Mouse (Mus musculus) embryonic facial prominence, embryonic 11.5 days (tissue): ENCODE measurements around the gene Szrd1. TPM values are rescaled to one million over a fixed set of nuclear protein-coding genes. Genes with fewer than 3 reads are reported as not detected.

Source experiments
- ATAC-seq: fragments of 200-750 bp; cut with Nextera tagmentation; replicated peaks from 2 replicates; pipeline ENCODE4 v1.8.0; 2017; ENCODE audit warnings: low read depth; ENCODE audit not compliant: insufficient number of reproducible peaks, low FRiP score, low TSS enrichment
- DNase-seq: peaks from one replicate; pipeline ENCODE4 v3.0.0-alpha.2; 2015; ENCODE audit warnings: low spot score
- H3K27ac ChIP-seq: fragments of 300-500 bp; sonication (generic); replicated peaks from 2 replicates; pipeline ENCODE4 v1.5.1; 2014; ENCODE audit warnings: mild to moderate bottlenecking, low read depth, low read length, control low read depth
- H3K27me3 ChIP-seq: fragments of 300-500 bp; sonication (generic); 2 replicates; pipeline ENCODE4 v1.6.1; 2014; ENCODE audit warnings: mild to moderate bottlenecking, low read length, moderate library complexity, mixed read lengths; ENCODE audit not compliant: control insufficient read depth, insufficient read depth
- H3K36me3 ChIP-seq: fragments of 300-500 bp; sonication (generic); replicated peaks from 2 replicates; pipeline ENCODE4 v1.6.1; 2014; ENCODE audit warnings: low read depth, mild to moderate bottlenecking, low read length, moderate library complexity, mixed read lengths; ENCODE audit not compliant: control insufficient read depth, insufficient read depth
- H3K4me1 ChIP-seq: fragments of 300-500 bp; sonication (generic); 2 replicates; pipeline ENCODE4 v1.6.1; 2014; ENCODE audit warnings: low read length, mixed read lengths; ENCODE audit not compliant: control insufficient read depth, insufficient read depth
- H3K4me2 ChIP-seq: fragments of 300-500 bp; sonication (generic); 2 replicates; pipeline ENCODE4 v1.6.1; 2014; ENCODE audit warnings: low read depth, mild to moderate bottlenecking, control low read depth, low read length, moderate library complexity
- H3K4me3 ChIP-seq: fragments of 300-500 bp; sonication (generic); 2 replicates; pipeline ENCODE4 v1.5.1; 2014; ENCODE audit warnings: low read depth, low read length, control low read depth
- H3K9ac ChIP-seq: fragments of 300-500 bp; sonication (generic); replicated peaks from 2 replicates; pipeline ENCODE4 v1.6.1; 2014; ENCODE audit warnings: mild to moderate bottlenecking, control low read depth, low read length
- H3K9me3 ChIP-seq: fragments of 300-500 bp; sonication (generic); replicated peaks from 2 replicates; pipeline ENCODE4 v1.6.1; 2016; ENCODE audit warnings: mild to moderate bottlenecking, low read length, inconsistent platforms, mixed read lengths; ENCODE audit not compliant: control insufficient read depth
- WGBS: fragments of 180-500 bp; shearing (Covaris S2); extraction: QIAGEN DNeasy Blood & Tissue Kit; methylation state at CpG from one replicate; pipeline ENCODE4 v1.1.7; 2014; 5-methylcytosine and 5-hydroxymethylcytosine counted together
- polyA plus RNA-seq: library from polyadenylated mRNA; unstranded; fragments of >200 nt; fragmentation: Nextera tagmentation; extraction: Ambion mirVana; gene quantifications from 2 replicates; pipeline ENCODE4 v1.2.1, GENCODE M21; 2014

The Szrd1 gene
- polyA plus RNA-seq, 1 experiment from 2014 or later: 36.6 TPM

DNA sequence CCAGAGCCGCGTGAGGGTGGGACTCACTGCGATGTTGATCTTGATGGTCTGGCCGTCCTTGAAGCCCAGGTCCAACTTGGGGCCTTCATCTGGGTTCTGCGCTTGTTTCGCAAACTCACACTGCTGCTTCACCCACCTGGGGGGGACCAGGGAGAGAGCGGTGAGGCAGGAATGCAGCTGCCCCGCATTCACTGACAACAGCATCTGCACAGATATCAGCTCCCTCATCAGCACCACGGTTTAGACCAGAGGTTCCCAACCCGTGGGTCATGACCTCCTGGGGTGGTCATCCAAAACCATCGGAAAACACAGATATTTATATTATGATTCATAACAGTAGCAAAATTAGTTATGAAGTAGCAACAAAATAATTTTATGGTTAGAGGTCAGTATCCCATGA, 67.1 kb downstream of the Szrd1 start:
- 92% methylated on average over 11 of the region's 11 CpGs for WGBS
- peaks cover 6% of the 10 kb centered on the region for H3K36me3 ChIP-seq
- no peaks in the 10 kb centered on the region for H3K9me3 ChIP-seq
- H3K4me3 ChIP-seq: no peak overlapping the region
- DNase-seq: no peak
- no peak overlapping the region for H3K27ac ChIP-seq
- ATAC-seq: no peak
- no peak overlapping the region for H3K9ac ChIP-seq
- H3K4me1 ChIP-seq: no peaks in the 10 kb centered on the region
- no peaks in the 10 kb centered on the region for H3K27me3 ChIP-seq
- no peak overlapping the region for H3K4me2 ChIP-seq

DNA sequence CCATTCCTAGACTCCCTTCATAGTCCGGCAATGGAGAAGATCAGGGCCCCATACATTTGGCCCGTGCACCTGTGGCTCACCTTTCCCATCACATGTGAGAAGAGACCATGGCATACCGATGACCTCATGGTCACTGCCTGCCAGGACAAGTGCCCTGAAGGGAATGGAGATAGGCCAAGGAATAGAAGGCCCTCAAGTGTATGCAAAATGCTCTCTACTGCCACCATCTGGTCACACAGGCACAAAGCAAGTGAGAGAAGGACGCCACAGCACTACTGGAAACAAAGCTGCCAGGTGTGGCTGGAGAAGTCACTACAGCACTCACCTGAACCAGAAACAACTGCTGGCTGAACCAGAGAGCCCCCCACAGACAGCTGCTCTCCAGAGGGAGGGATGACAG, 69.8 kb downstream of the Szrd1 start:
- ATAC-seq: no peak
- H3K4me1 ChIP-seq: no peaks in the 10 kb centered on the region

GRCm38 (mm10) chr4:141068655-141069054, 70.9 kb downstream of the Szrd1 start:
- DNase-seq: no peak
- WGBS: 84% methylated on average over 8 of the region's 8 CpGs
- Histone ChIP-seq H3K4me1 (no peaks in the 10 kb centered on the region), H3K36me3 (peaks cover 6% of the 10 kb centered on the region), H3K27ac (no peak overlapping the region), H3K9me3 (no peaks in the 10 kb centered on the region), H3K27me3 (no peaks in the 10 kb centered on the region), H3K9ac (no peak overlapping the region), H3K4me2 (no peak overlapping the region), H3K4me3 (no peak overlapping the region)
- no peak for ATAC-seq

More for the DNA sequence above, 69.8 kb downstream of the Szrd1 start:
- no peak overlapping the region for H3K27ac ChIP-seq
- H3K36me3 ChIP-seq: peaks cover 6% of the 10 kb centered on the region
- H3K4me3 ChIP-seq: no peak overlapping the region
- DNase-seq: peak; percentile 66
- H3K9ac ChIP-seq: no peak overlapping the region
- no peak overlapping the region for H3K4me2 ChIP-seq
- H3K9me3 ChIP-seq: no peaks in the 10 kb centered on the region
- 57% methylated on average over 4 of the region's 4 CpGs for WGBS
- H3K27me3 ChIP-seq: no peaks in the 10 kb centered on the region

DNA sequence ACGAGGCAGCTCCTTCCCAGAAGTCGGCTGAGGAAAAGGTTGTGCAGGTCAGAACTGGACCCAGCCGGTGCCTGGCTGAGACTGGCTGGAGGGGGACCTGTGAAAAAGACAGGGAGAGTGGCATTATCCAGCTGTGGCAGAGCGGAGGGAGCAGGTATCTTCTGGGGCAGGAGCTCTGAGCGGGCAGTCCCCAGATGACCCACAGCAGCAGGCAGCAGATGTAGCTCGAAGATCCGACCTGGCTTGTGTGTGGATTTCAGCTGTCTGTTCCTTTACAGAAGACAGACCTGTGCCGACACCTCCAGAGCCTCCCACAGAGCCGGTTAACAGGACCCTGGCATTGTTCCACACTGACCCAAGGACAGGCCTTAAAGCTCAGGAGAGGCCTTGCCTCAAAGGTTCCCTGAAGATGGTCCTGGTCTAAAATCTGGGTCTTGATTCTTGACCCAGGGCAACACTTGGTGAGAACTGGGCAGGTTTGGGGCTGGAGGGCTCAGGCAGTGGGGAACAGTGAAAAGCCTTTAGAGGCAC, 72.0 kb downstream of the Szrd1 start:
- H3K4me1 ChIP-seq: no peaks in the 10 kb centered on the region
- peaks cover 6% of the 10 kb centered on the region for H3K36me3 ChIP-seq
- WGBS: 81% methylated on average over 9 of the region's 9 CpGs
- H3K27me3 ChIP-seq: no peaks in the 10 kb centered on the region
- H3K4me3 ChIP-seq: no peak overlapping the region
- no peaks in the 10 kb centered on the region for H3K9me3 ChIP-seq
- DNase-seq (no peak), ATAC-seq (no peak)
- H3K27ac ChIP-seq: no peak overlapping the region
- H3K9ac ChIP-seq: no peak overlapping the region
- H3K4me2 ChIP-seq: no peak overlapping the region

- H3K9ac ChIP-seq: no peak overlapping the region
- no peak for DNase-seq
- H3K4me1 ChIP-seq: no peaks in the 10 kb centered on the region
- H3K4me3 ChIP-seq: no peak overlapping the region
- H3K27me3 ChIP-seq: no peaks in the 10 kb centered on the region
- no peak overlapping the region for H3K27ac ChIP-seq
- no peaks in the 10 kb centered on the region for H3K9me3 ChIP-seq
- H3K36me3 ChIP-seq: peaks cover 6% of the 10 kb centered on the region
- WGBS: 86% methylated on average over 12 of the region's 12 CpGs
- H3K4me2 ChIP-seq: no peak overlapping the region
- ATAC-seq: no peak
Measured at GRCm38 (mm10) chr4:141066709-141067515, 72.7 kb downstream of the Szrd1 start.

- Histone ChIP-seq H3K36me3 (peaks cover 6% of the 10 kb centered on the region), H3K27me3 (no peaks in the 10 kb centered on the region), H3K4me3 (no peak overlapping the region), H3K4me1 (no peaks in the 10 kb centered on the region), H3K27ac (no peak overlapping the region), H3K4me2 (no peak overlapping the region), H3K9me3 (no peaks in the 10 kb centered on the region), H3K9ac (no peak overlapping the region)
- 7% methylated on average over 8 of the region's 8 CpGs for WGBS
- no peak for ATAC-seq
- peak; percentile 92 for DNase-seq
Measured at GRCm38 (mm10) chr4:141065123-141065522, 74.5 kb downstream of the Szrd1 start.

GRCm38 (mm10) chr4:141064104-141064659, 75.4 kb downstream of the Szrd1 start:
- no peak overlapping the region for H3K27ac ChIP-seq
- ATAC-seq (no peak), DNase-seq (no peak)
- no peak overlapping the region for H3K4me3 ChIP-seq
- H3K27me3 ChIP-seq: no peaks in the 10 kb centered on the region
- no peak overlapping the region for H3K9ac ChIP-seq
- peaks cover 4% of the 10 kb centered on the region for H3K36me3 ChIP-seq
- 79% methylated on average over 4 of the region's 4 CpGs for WGBS
- no peak overlapping the region for H3K4me2 ChIP-seq
- H3K9me3 ChIP-seq: no peaks in the 10 kb centered on the region
- H3K4me1 ChIP-seq: no peaks in the 10 kb centered on the region
